Mouse (Mus musculus) hematopoietic stem cell, adult 5-6 weeks (primary cell): Measurements from ENCODE around the gene Lyrm9. TPM values are rescaled to one million over a fixed set of nuclear protein-coding genes. Genes with fewer than 3 reads are reported as not detected.
A peak's percentile ranks its signal among the peaks of the same experiment; 100 is the strongest.

Experiments used
- ATAC-seq, 2 experiments: fragments of 125-278 bp in 1 of 2; replicated peaks in 1 of 2; 2 replicates each; pipeline ENCODE4 v1.8.0; 2016 to 2017; ENCODE audit warnings: inconsistent platforms in 2 of 2, mild to moderate bottlenecking in 2 of 2, moderate number of reproducible peaks in 2 of 2, low read depth in 1 of 2, moderate TSS enrichment in 1 of 2; ENCODE audit not compliant: low FRiP score in 2 of 2, poor library complexity in 2 of 2, severe bottlenecking in 2 of 2, insufficient read depth in 1 of 2, low TSS enrichment in 1 of 2
- total RNA-seq: library from RNA; stranded (forward); fragments of 172-1452, 232-1000 nt; gene quantifications from 2 replicates; pipeline ENCODE4 v1.2.3, GENCODE M21; 2017

Lyrm9 gene
- total RNA-seq, 1 experiment from 2014 or later: 104 TPM

DNA sequence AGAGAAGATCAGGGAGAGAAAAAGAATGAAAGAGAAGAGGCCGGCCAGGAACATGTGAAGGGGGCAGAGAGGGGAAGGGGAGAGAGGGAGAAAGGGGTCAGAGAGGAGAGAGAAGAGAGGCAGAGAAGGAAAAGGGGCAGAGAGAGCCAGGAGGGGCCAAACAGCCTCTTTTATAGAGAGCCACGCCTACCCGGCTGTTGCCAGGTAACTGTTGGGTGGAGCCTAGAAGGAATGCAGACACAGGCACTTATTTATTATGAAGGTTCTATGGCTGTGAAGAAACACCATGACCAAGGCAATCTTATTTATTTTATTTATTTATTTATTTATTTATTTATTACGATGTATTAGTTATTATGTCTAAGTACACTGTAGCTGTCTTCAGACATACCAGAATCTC lies 44.5 kb downstream of the Lyrm9 start:
- ATAC-seq: no peak

- no peak for ATAC-seq
Observed at GRCm38 (mm10) chr11:78872782-78873181, 46.4 kb downstream of the Lyrm9 start.

DNA sequence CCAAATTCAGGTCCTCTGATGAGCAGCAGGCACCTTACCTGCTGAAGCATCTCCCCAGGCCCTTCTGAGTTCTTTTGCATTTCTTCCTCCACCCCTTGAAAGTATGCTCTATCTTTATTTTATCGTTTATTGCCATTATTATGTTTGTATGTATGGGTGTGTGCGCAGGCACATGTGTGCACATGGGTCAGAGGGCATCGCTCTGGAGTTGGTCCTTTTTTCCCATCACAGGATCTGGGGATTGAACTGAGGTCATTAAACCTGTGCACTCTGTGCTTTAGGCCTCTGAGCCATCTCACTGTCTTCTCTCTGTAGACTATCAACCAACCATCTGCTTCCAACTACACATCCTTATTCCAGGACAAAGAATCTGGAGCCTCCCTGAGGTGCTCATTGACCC lies 53.3 kb downstream of the Lyrm9 start:
- no peak for ATAC-seq

DNA sequence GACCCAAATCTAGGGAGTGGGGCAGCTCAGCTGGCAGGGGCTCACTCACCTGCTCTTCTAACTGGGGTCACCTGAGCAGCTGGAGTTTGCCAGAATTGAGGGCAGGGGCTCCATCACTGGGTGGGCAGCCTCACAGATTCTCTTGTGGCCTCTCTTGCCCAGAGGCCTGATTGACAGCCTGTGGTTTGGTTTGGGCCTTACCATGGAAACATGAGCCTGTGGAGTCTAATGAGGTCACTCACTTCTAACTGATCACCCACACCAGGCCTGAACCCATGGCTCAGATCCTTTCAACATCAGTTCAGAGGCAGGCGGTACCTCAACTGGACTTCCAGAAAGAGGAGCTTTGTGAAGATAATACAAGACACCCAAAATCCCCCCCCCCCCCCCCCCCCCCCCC lies 60.3 kb downstream of the Lyrm9 start:
- peak in 1 of 2 experiments; percentile 10; a peak in 1 of 4 replicates for ATAC-seq

DNA sequence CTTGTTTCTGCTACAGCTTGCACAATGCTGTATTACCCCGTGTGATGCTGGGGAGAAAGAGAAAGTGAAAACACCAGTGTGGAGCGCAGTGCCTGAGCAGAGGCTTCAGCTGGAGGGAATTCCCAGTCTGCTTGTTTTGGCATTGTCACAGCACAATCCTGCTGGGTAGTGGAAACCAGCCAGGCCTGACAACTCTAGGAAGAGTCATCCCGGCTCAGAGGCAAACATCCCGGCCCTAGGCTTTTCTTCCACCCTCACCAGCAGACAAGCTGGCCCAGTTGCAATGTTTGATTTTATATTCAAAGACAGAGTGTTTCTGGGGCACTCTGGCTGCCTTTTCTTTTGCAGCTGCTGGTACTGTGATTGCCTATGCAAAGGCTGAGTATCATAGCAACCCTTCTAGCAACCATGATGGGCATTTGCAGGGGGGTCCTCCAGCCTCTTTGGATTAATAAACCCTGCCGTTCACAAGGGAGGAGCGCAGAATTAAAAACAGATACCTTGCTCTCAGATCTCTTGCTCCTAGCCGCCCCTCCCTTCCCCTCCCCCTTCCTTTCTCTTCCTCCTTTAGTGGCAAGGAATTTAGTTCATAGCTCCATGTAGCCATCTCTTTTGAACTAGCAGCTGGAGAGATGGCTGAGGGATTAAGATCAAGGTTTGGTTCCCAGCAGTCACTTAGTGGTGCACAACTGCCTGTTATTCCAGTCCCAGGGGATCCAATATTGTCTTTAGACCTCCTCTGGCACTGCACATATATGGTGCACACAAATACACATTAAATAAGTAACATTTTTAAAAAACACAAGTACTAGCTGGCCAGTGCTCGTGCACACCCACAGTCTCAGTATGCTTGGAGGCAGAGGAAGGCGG lies 61.0 kb downstream of the Lyrm9 start:
- peak; percentile 62 to 64; a peak in 3 of 4 replicates for ATAC-seq

DNA sequence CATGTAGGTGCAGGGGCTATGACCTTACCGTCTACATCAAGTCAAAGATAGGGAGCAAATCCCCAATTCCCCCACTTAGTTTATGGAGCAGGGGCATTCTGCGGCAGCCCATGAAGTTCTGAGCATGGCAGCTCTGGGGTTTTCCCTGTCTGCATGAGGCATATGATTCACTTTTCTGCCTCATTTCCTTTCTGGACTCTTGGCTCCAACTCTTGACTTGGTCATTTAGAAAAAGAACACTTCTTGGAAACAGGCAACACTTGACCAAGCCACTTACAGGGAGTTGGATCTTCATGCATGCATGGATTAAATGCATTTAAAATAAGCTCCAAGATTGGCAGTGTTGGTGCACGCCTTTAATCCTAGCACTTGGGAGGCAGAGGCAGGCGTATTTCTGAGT lies 62.8 kb downstream of the Lyrm9 start:
- ATAC-seq: no peak

Other genes starting within 250 kb of the Lyrm9 start
- gene Nlk, start 129.2 kb upstream of the Lyrm9 start, total RNA-seq: 23.8 and 41.8 TPM in 2 replicates
- gene Ccnq, start 74.9 kb upstream of the Lyrm9 start, total RNA-seq: 19.4 and 30.0 TPM in 2 replicates
- not detected in 2 replicates for gene Nos2, start 94.2 kb downstream of the Lyrm9 start, total RNA-seq
- gene Lgals9, start 158.4 kb downstream of the Lyrm9 start, total RNA-seq: 66.6 and 104 TPM in 2 replicates